Mouse (Mus musculus) myocyte (in vitro differentiated cells): ENCODE results near the gene Kpna6. TPM values are rescaled to one million over a fixed set of nuclear protein-coding genes. Genes with fewer than 3 reads are reported as not detected.

Experiments used
- H3K27me3 ChIP-seq: one replicate; pipeline ENCODE4 v1.6.1; 2011; ENCODE audit not compliant: control insufficient read depth, insufficient read depth, insufficient read length
- H3K36me3 ChIP-seq: one replicate; pipeline ENCODE4 v1.6.1; 2011; ENCODE audit not compliant: control insufficient read depth, insufficient read depth
- H3K4me2 ChIP-seq: one replicate; pipeline ENCODE4 v1.6.1; 2011; ENCODE audit warnings: low read depth, control low read depth
- H3K4me3 ChIP-seq: one replicate; pipeline ENCODE4 v1.5.1; 2011; ENCODE audit warnings: mild to moderate bottlenecking, control low read depth, moderate library complexity
- H3K79me2 ChIP-seq: one replicate; pipeline ENCODE4 v1.6.1; 2011; ENCODE audit not compliant: control insufficient read depth, insufficient read depth
- H3ac ChIP-seq: one replicate; pipeline ENCODE4 v1.6.1; 2011; ENCODE audit not compliant: control insufficient read depth, insufficient read length
- CEBPB ChIP-seq: IDR thresholded peaks from 2 replicates; pipeline ENCODE4 v1.6.1; 2011; ENCODE audit warnings: mild to moderate bottlenecking, moderate library complexity; ENCODE audit not compliant: poor library complexity, insufficient read depth, severe bottlenecking
- E2F4 ChIP-seq: IDR thresholded peaks from one replicate; pipeline ENCODE4 v1.6.1; 2011; ENCODE audit warnings: mild to moderate bottlenecking, control low read depth, moderate library complexity; ENCODE audit not compliant: insufficient read depth
- MAX ChIP-seq: IDR thresholded peaks from one replicate; pipeline ENCODE4 v1.6.1; 2011; ENCODE audit warnings: low read depth, mild to moderate bottlenecking, control low read depth
- MYOD1 ChIP-seq, 3 experiments: IDR thresholded peaks; one replicate each; pipeline ENCODE4 v1.6.1; 2011; ENCODE audit warnings: control low read depth in 2 of 3, low read depth in 2 of 3, mild to moderate bottlenecking in 2 of 3, moderate library complexity in 1 of 3; ENCODE audit not compliant: insufficient read length in 2 of 3, control insufficient read depth in 1 of 3
- MYOG ChIP-seq, 3 experiments: IDR thresholded peaks; one replicate each; pipeline ENCODE4 v1.6.1; 2011; ENCODE audit warnings: control low read depth in 2 of 3, low read depth in 2 of 3, mild to moderate bottlenecking in 2 of 3; ENCODE audit not compliant: insufficient read length in 2 of 3, control insufficient read depth in 1 of 3, insufficient read depth in 1 of 3
- POLR2A ChIP-seq: IDR thresholded peaks from one replicate; pipeline ENCODE4 v1.6.1; 2011; ENCODE audit warnings: low read depth, mild to moderate bottlenecking, control low read depth, moderate library complexity; ENCODE audit not compliant: insufficient read length
- POLR2AphosphoS2 ChIP-seq: IDR thresholded peaks from one replicate; pipeline ENCODE4 v1.6.1; 2011; ENCODE audit warnings: low read depth, control low read depth; ENCODE audit not compliant: insufficient read length
- REST ChIP-seq: IDR thresholded peaks from one replicate; pipeline ENCODE4 v1.6.1; 2011; ENCODE audit warnings: mild to moderate bottlenecking, control low read depth, moderate library complexity; ENCODE audit not compliant: insufficient read depth, insufficient read length
- SRF ChIP-seq: IDR thresholded peaks from one replicate; pipeline ENCODE4 v1.6.1; 2011; ENCODE audit warnings: low read depth; ENCODE audit not compliant: control insufficient read depth, insufficient read length
- TCF12 ChIP-seq: IDR thresholded peaks from one replicate; pipeline ENCODE4 v1.6.1; 2011; ENCODE audit warnings: mild to moderate bottlenecking, control low read depth; ENCODE audit not compliant: poor library complexity, insufficient read depth, severe bottlenecking
- TCF3 ChIP-seq: IDR thresholded peaks from one replicate; pipeline ENCODE4 v1.6.1; 2011; ENCODE audit warnings: low read depth, control low read depth; ENCODE audit not compliant: insufficient read length
- USF1 ChIP-seq: IDR thresholded peaks from one replicate; pipeline ENCODE4 v1.6.1; 2011; ENCODE audit warnings: low read depth, mild to moderate bottlenecking, control low read depth, moderate library complexity
- polyA plus RNA-seq: library from polyadenylated mRNA; unstranded; fragments of >200 nt; fragmentation: generic; extraction: Trizol; gene quantifications from one replicate; pipeline ENCODE4 v1.2.1, GENCODE M21; 2012; ENCODE audit warnings: missing spikeins

The Kpna6 gene
- polyA plus RNA-seq: 32.2 TPM

GRCm38 (mm10) chr4:129672083-129672877 is at the start of gene Kpna6:
Gene Kpna6 (minus strand): TSS chr4:129672767.
- peaks cover 7% of the 10 kb centered on the region for H3K36me3 ChIP-seq
- H3K4me2 ChIP-seq: peak within 1 kb of the TSS; percentile 95
- peaks cover 43% of the 10 kb centered on the region for H3K79me2 ChIP-seq
- peak within 1 kb of the TSS; percentile 87 for H3K4me3 ChIP-seq
- H3K27me3 ChIP-seq: no peaks in the 10 kb centered on the region
- H3ac ChIP-seq: peak within 1 kb of the TSS; percentile 50
- peak; percentile 82 for TF ChIP-seq POLR2A
- peak in 1 of 3 experiments; percentile 17 for TF ChIP-seq MYOG (IDR thresholded peaks at IDR 0.05; ENCODE audit: control insufficient read depth in 1 of 3, insufficient read depth in 1 of 3, insufficient read length in 2 of 3, low read depth in 2 of 3)
- peak; percentile 63 for TF ChIP-seq POLR2AphosphoS2
- no peak for TF ChIP-seq TCF12

GRCm38 (mm10) chr4:129716310-129716709 is 43.7 kb upstream of the Kpna6 start:
- H3ac ChIP-seq: no peak overlapping the region
- H3K27me3 ChIP-seq: no peaks in the 10 kb centered on the region
- H3K4me3 ChIP-seq: no peak overlapping the region
- H3K4me2 ChIP-seq: no peak overlapping the region
- H3K79me2 ChIP-seq: no peaks in the 10 kb centered on the region
- peaks cover 46% of the 10 kb centered on the region for H3K36me3 ChIP-seq
- TF ChIP-seq E2F4 (no peak), SRF (no peak), POLR2AphosphoS2 (no peak), TCF12 (no peak), REST (no peak), MYOD1 (IDR thresholded peaks at IDR 0.05; ENCODE audit: control insufficient read depth in 1 of 3, insufficient read length in 2 of 3, low read depth in 2 of 3) (no peak), USF1 (no peak)

DNA sequence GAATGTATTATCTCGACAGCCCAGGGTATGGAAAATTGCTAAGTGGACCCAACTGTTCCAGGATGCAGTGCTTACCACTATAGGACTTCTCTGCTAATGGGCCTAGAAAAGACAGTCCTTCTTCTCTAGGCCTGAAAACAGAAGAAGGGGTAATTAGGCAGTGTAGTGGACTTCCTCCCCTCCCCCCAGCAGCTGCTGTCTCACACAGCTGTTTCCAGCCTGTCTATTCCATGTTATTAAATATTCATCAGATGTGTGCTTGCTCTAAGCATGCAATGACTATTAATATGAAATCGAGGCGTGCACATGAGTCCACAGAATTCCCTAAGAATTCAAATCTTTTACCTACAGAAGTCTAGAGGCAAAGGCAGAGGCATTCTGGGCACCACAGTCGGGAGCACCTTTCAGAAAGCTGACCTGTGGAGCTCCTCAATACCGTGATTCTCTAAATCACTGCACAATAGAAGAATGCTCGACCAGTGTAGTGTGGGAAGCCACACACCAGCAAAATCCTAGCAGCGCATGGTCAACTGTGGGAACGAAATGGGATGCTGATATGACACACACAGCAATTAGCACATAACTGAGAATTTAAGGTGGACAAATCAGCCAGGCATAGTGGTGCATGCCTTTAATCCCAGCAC is 37.0 kb upstream of the Kpna6 start:
- Histone ChIP-seq H3K36me3 (peaks cover 32% of the 10 kb centered on the region), H3K4me2 (no peak overlapping the region), H3K27me3 (no peaks in the 10 kb centered on the region), H3K4me3 (no peak overlapping the region), H3ac (no peak overlapping the region), H3K79me2 (peaks cover 5% of the 10 kb centered on the region)
- TF ChIP-seq TCF12: peak; percentile 65
- peak; percentile 54 to 87 (median 84) for TF ChIP-seq MYOD1 (IDR thresholded peaks at IDR 0.05; ENCODE audit: control insufficient read depth in 1 of 3, insufficient read length in 2 of 3, low read depth in 2 of 3)
- no peak for TF ChIP-seq MAX
- peak in 2 of 3 experiments; percentile 72 to 83 for TF ChIP-seq MYOG (IDR thresholded peaks at IDR 0.05; ENCODE audit: control insufficient read depth in 1 of 3, insufficient read depth in 1 of 3, insufficient read length in 2 of 3, low read depth in 2 of 3)

- Histone ChIP-seq H3K4me2 (no peak overlapping the region), H3K27me3 (no peaks in the 10 kb centered on the region), H3K36me3 (peaks cover 17% of the 10 kb centered on the region), H3ac (no peak overlapping the region), H3K79me2 (peaks cover 5% of the 10 kb centered on the region), H3K4me3 (no peak overlapping the region)
- TF ChIP-seq MYOD1 (IDR thresholded peaks at IDR 0.05; ENCODE audit: control insufficient read depth in 1 of 3, insufficient read length in 2 of 3, low read depth in 2 of 3) (no peak), POLR2AphosphoS2 (no peak), TCF3 (no peak), POLR2A (no peak), MAX (no peak), MYOG (IDR thresholded peaks at IDR 0.05; ENCODE audit: control insufficient read depth in 1 of 3, insufficient read depth in 1 of 3, insufficient read length in 2 of 3, low read depth in 2 of 3) (no peak), E2F4 (no peak), CEBPB (no peak), TCF12 (no peak), USF1 (no peak), REST (no peak), SRF (no peak)
Observed at GRCm38 (mm10) chr4:129706750-129707149, 34.2 kb upstream of the Kpna6 start.

GRCm38 (mm10) chr4:129702454-129702853 is 29.9 kb upstream of the Kpna6 start:
- Histone ChIP-seq H3ac (no peak overlapping the region), H3K36me3 (no peaks in the 10 kb centered on the region), H3K4me3 (no peak overlapping the region), H3K79me2 (no peaks in the 10 kb centered on the region), H3K4me2 (peak overlapping the region; percentile 12), H3K27me3 (no peaks in the 10 kb centered on the region)
- TF ChIP-seq E2F4 (no peak), TCF3 (no peak), POLR2AphosphoS2 (peak; percentile 88), MYOD1 (IDR thresholded peaks at IDR 0.05; ENCODE audit: control insufficient read depth in 1 of 3, insufficient read length in 2 of 3, low read depth in 2 of 3) (peak in 2 of 3 experiments; percentile 44 to 53), SRF (no peak)
